Mouse (Mus musculus) B cell, adult 2 months (primary cell): ENCODE data around the gene Isca2.

Experiments
- DNase-seq, 2 experiments: peaks; one replicate each; pipeline ENCODE4 v3.0.0; 2022

Gene Isca2

DNA sequence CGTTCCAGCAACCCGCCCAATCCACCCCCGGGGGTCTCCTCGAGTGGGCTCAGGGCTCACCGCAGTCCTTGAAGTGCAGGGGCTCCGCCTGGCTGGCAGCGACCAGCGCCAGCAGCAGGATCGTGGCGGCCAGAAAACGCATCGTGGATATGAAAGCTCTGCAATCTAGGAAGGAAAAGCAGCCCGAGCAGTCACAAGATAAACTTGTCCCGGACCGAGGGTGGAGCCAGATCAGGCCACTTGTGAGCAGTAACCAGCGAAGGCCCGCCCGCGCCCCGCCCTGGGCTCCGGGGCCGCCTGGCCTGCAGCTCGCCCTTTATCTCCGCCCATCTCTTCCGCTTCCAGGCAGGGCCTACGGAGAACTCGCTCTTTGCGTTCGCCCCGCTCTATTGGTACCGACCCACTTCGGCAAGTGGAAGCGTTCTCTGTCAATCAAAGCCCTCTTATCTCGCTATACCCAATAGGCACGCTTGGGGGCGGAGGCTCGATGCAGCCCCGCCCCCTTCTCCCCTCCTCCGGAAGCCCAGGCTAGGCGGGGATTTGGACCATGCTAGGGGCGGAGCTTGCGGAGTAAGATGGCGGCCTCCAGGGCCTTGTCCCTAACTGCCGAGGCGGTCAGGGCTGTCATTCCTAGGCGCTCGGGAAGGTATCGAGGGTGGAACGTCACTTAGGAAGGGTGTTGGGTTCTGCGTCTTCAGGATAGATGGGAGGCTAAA, at the start of gene Isca2, which contains the start of gene Npc2:
Isca2 (plus strand) TSS at position 526 of the 716 bp plus-strand sequence.
Npc2 (minus strand) TSS at position 427 of the 716 bp plus-strand sequence.
- DNase-seq, result peak; percentile 94 to 95

DNA sequence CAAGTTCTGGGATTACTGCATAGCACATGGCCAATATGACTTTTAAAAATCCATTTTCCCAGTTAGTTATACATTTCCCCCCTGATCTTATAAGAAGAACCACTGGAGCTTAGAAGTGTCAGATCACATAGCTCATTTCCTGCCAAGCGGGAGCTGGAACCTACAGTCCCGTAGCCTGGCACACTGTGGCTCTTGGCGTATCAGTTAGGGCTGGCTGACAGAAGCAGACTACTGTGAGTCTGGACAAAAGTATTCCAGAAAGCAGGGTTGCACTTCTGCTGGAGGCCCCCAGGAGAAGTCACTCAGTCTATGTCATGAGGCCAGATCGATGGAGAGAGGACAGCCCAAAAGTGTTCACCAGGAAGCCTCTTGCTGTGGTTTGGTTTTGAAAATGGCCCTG, 46.7 kb upstream of the Isca2 start:
- no peak for DNase-seq

DNA sequence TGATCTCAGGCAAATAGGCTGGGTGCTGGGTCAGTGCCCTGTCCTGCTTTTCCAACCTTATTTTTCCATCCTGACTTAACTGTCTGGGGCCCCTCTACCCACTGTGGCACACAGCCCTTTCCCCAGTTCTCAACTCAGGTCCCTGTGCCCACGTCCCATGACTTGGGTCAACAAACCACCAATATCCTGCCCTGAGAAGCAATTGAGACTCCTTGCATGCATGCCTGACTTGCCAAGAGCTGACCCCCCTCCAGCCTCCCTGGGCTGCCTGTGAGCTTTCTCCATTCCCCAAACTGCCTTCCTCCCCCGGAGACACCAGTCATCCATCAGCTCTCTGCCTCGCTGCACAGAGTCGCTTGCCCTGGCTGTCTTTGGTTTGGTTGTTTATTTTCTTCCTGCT, 46.1 kb upstream of the Isca2 start:
- DNase-seq, result no peak

DNA sequence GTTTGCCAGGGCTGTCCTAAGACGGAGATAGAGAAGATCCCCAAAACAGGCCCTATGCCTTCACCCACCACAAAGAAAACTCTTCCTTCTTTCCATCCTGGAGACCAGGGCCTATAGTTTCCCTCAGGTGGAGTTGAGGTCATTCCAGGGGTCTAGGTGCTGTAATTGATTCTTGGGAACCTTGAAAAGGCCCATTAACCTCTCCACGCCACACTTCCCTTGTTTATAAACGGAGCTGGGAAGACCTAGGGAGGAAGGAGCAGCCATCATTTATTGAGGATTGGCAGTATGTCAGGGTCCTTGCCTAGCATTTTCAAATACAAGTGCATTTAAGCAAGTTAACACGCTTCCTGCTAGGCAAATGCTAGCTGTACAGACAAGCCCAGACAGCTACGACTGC, 45.6 kb upstream of the Isca2 start:
- no peak for DNase-seq

DNA sequence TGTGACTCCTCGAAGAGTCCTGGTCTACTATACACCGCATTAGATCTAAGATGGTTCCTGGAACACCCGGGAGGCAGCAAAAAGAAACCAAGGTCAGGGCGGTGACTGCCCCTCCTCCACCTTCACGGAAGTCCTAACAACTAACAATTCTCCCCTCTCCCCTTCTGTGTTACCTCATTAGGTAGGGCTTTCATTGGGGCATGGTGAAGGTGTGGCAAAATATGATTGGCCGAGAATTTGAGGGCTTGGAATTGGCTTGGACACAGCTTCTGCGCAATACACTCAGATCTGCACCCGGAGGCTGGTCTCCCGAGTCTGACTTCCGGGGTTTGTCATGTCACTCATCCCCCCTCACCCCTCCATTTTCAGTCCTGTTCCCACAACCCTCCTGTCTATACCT, 44.6 kb upstream of the Isca2 start:
- no peak for DNase-seq

DNA sequence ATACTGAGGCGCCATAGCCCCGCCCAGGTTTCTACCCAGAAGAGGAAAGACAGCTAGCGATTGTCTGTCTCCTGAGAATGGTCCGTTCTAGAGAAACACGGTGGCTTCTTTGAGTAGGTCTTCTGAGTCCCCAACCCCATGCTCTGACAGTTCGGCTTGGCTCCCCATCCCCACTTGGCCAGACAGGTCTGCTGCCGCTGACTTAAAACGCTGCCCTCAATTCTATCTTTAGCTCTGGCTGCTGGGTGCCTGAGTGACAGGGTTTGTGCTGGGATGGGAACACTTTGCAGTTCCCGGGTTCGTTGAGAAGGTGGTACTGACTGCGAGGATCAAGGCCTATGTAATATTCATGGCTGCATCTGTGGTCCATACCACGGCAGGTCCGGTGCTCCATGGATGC, 39.7 kb upstream of the Isca2 start:
- no peak for DNase-seq

DNA sequence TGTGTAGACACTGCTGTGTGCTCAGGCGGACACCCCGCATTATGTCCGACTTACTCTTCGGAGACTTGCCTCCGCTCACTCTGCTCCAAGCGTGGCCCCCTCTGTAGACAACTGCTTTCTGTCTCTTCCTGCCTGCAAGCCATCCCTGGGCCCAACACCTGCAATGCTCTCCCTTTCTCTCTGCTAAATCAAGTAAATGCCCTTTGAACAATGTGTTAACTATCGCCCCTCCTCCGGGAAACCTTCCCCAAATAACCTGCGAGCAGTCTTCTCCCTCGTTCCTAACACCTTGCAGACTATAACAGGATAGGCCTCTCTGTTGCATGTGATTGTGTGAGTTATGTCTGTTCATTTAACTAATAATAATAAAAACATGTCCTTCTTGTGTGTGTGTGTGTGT, 29.6 kb upstream of the Isca2 start:
- no peak for DNase-seq

DNA sequence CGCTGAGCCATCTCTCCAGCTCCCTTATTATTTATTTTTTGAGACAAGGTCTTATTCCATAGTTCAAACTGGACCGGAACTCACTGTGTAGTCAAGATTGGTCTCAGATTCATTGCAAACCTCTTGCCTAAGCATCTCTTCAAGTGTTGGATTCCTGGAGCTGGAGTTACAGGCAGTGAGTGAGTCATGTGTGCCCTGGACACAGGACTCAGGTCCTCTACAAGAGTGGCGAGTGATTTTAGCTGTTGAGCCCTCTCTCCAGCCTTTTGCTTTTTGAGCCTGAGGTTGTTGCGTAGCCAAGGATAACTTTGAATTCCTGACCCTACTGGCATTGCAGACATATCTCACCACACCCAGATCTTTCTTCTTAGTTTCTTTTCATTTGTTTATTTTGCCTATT, 27.4 kb upstream of the Isca2 start:
- no peak for DNase-seq

DNA sequence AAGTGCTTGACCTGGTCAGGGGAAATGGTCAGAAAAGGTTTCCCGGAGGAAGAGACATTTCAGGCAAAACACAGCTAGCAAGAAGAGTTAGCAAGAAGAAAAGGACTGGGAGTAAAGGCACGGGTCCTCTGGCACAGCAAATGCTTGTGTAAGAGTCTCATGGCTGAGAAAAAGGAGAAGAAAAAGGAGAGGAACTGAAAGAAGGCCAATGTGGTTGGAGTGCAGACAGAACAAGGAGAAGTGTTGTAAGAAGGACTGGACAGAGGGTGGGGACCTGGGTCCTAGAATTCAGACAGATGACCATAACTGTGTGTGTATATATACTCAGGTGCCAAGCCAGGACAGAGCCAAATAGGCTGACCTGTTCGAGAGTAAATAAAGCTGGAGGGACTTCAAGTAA, 24.9 kb upstream of the Isca2 start:
- no peak for DNase-seq

DNA sequence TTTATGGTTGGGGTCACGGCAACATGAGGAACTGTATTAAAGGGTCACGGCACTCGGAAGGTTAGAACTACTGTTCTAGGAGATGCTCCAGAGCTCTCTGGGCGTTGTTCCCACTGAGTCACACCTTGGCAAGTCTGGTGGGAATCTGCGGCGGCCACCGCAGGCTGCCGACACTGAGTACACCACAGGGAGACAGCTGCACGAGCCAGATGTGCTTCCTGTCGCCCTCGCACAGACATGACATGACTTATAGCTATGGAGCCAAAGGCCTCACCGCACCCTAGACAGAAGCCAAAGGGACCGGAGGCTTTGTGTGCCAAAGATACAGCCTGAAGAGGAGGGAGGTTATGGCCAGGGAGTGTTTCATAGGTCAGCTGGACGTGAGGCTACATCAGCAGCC, 22.4 kb upstream of the Isca2 start:
- peak in 1 of 2 experiments; percentile 7 for DNase-seq

DNA sequence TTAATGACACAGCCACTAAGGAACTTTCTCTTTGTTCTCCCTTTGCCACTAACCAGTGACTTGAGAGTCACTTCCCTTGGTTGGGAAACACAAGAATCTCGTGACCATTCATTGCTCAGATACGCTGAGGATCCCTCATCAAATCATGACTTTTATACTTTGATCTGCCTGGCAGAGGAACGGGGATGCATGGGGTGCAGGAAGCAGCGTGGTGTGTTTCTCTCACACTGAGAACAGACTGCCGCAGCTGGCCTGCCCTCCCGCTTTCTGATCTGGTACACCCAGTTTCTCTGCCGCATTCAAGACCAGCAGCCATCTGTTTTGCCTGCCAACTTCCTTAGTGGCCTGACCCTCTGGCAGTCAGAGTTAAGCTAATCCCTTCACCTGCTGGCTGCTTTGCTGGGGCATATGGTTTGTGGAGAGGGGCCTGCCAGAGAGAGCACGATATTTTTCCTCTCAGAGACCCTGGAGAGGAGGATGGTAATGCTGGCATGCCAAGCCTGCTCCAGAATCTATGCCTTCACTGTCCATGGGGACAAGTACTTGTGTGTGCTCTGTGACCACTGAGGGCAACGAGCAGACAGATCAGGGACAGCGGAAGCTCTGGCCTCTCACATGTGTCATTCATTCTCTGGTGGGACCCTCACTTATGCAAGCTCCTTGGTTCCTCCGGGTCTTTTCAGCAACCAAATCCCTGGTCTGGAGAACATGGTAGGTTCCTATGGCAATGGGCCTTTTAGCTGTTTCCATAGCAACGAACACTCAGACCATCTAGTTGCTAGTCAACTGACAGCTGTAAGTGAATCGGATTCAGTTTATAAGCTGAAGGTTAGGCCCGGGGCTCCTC, 20.7 kb upstream of the Isca2 start:
- DNase-seq, result no peak

DNA sequence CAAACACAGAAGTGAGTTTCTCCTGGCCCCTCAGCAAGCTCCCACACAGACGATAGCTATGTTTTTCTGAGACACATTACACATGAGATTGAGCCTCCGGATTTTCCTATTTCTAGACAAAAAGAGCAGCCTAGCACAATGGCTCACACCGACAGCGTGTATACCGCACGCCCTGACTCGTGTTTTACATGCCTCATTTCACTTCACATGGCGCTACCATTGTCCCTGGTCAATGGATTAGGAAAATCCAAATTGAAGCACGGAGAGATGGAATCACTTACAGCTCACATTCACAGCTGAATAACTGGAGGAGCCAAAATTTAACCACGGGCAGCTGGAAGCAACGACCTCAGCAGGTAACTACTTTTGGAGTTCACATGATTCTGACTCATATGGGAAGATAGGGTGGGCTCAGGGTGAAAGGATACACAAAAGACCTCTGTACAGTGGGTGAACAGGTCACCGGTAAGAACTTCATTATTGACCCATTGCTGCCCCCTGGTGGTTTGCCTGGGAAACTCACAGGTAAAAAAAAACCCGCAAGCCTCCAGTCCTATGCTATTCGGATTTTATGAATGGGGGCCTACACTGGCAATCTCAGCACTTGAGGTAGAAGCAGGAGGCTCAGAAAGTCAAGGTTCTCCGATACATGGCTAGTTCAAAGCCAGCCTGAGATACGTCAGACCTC, 17.9 kb upstream of the Isca2 start:
- peak; percentile 86 for DNase-seq

DNA sequence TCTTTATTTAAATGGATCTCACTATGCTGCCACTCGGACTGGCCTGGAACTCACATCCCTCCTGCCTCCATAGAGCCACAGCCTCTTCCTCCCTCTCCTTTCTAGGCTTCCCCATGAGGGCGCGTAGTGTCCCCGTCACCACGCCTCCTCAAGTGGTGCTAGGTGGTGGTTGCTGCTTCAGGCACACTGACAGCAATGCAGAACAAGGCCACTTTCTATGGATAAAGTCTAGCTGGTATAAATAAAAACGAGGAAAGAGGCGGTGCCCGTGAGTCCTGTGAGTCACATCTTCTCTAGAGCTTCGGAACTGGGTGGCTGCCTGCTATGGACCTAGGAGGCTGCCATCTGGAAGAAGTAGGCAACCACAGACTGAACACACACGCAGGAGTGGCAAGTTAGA, 17.0 kb upstream of the Isca2 start:
- no peak for DNase-seq

DNA sequence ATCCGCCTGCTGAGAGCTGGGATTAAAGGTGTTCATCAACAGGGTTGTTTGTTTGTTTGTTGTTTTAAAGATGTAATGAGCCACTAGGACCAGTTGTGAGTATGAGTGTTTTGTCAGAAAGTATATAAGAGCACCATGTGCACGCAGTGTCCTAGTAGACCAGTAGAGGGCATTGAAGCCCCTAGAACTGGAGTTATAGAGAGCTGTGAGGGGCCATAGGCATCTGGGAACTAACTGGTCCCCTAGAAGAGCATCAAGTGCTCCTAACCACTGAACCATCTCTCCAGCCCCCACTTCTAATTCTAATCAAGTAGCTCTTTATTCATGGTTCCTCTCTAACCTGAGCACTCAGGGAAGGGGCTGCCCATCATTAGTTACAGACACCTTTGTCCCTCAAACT, 14.0 kb upstream of the Isca2 start:
- DNase-seq, result peak; percentile 25 to 28

DNA sequence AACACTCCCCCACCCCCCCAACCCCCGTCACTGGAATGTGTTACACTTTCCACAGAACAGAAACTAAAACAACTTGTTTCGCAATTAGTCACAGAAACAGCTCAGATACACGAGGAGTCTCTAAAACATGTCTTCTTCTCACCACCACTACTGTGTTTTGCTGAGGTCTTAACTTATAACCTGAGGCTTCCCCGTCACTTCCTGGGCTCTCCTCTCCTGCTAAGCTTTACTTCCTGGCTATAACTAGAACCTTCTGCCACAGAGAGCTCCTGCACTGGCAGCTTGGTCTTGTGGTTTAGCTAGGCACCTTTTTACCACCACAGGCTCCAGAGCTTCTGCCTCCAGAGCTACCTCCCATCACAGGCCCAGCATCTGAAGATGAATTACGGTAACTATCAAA, 10.5 kb upstream of the Isca2 start:
- DNase-seq, result no peak

DNA sequence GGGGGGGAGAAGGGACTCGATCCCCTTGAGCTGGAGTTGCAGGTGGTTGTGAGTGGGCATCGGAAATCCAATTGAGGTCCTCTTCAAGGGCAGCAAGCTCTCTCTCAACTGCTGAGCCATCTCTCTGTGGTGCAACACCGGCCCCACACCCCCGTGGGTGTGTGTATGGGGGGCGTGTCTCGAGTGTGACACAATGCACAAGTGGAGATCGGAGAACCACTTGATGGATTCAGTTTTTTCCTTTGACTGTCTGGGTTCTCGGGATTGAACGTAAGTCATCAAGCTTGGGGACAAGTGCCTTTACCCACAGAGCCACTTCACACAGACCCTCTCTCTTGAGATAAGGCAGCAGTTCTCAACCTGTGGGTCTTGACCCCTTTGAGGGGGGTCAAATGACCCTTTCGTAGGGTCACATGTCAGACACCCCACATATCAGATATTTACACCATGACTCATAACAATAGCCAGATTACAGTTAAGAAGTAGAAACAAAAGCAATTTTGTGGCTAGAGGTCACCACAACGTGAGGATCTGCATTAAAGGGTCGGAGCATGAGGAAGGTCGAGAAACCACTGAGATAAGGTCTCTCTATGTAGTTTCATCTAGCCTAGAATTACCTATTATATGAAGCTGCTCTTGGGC, 9.4 kb upstream of the Isca2 start:
- DNase-seq, result no peak

DNA sequence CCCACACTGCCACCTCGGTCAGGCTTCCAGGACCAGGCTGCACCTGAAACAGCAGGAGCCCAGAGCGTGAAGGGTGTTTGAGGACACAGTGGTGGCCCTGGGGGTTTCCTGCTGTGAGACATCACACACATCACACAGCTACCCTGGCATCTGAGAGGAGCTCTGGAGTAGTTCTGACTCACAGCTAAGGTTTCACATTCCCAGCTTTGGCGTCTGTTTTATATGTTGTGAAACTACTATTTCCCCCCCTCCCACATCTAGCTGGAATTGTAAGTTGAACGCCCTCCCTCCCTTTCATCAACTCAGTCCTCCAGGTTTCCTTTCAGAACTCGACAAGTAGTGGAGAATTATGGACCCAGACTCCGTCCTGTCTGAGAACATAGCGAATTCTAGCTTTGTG, 8.3 kb upstream of the Isca2 start:
- no peak for DNase-seq

DNA sequence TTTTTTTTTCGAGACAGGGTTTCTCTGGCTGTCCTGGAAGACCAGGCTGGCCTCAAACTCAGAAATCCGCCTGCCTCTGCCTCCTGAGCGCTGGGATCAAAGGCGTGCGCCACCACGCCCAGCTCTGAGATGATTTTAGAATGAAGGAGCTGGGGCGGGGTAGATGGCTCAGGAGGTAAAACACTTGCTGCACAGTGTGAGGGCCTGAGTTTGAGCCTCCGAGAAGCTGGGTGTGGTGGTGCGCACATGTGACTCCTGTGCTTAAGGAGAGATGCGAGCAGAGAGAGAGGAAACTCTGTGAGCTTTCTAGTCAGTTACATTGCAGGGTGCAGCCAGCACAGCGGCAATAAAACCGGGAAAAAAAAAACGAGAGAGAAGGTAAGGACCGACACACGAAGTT, 7.5 kb upstream of the Isca2 start:
- DNase-seq, result no peak

DNA sequence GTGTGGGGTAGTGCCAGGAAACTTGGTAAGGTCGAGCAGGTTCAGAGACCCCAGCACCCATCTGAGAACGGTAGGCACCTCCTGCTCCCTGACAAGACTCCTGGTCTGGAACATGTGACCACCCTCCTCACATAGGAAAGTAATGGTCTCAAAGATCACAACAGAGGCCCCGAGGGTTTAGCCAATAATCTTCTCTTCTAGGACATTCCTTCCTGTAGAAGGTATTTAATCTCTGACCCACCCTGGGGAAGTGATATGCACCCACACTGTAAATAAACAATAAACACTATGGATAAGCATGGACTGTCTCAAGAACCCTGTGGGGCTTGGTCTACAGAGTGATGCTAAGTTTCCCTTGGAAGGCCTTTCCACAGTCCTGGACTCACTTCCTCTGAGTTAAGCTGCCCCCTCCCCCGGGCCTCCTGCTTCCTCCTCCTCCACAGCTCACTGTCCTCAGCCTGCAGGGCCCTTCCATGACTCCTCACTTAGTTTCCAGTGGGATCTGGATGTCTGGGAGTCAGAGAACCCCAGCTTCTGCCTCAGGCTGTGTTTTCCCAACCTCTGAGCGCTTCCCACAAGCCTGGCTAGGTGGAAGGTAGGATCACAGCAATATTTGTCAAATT, 6.8 kb upstream of the Isca2 start:
- DNase-seq, result no peak

DNA sequence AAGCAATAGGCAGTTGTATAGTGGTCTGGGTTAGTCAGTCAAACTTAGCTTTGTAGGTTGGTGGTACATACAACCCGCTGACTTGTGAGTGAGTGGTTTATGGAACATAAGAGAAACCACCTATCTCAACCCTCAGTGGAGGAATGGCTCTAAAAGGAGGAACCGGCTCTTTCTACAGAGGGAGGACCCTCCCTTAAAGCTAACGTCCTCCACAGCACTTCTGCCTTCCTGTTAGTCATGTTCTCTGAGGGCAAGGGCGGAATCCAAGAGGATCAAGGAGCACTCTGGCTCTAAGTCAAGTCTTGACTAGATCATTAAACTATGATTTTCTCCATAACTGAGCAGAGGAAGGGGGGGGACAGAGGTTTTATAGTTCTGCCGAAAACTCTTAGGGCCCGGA, 5.5 kb upstream of the Isca2 start:
- no peak for DNase-seq

DNA sequence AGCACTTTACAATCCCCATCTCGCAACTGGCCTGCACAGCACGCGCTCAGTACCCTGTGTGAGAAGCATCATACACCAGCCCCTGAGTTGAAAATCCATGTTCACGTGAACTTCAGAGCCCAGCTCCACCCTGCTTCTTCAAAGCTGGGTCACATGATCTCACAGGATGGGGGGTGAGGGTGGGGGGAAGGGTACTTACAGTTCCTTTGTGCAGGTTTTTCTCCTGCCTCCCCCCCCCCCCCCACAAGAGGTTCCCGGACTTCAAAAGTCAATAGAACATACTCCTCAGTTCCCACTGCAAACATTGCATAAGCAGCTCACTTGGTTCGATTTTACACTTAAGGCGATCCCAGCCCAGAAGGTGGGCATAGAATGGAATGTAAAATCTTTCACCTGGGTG, 3.4 kb upstream of the Isca2 start:
- no peak for DNase-seq

DNA sequence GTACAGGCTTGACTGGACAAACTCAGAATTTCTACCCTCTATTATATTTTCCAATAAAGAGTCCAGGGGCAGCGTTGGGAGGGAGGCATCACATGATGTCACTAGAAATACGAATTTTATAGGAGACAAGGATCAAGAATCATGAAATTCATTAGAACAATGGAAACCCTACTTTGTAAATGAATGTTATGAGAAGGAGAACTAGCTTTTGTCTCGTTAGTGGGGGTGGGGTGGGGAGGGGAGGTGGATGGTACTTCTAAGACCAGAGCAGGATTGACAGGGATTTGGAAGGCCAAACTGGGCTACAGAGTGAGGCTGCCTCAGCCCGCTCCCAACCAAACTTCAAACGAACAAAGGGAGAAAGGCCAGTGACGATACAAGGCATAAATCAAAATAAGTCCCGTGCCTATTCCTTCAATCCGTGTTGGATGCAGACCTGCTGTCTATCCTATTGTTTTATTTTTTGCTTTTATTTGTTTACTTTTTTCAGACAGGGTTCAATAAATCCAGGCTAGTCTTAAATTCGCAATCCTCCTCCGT, 1.0 kb upstream of the Isca2 start:
- DNase-seq, result no peak

DNA sequence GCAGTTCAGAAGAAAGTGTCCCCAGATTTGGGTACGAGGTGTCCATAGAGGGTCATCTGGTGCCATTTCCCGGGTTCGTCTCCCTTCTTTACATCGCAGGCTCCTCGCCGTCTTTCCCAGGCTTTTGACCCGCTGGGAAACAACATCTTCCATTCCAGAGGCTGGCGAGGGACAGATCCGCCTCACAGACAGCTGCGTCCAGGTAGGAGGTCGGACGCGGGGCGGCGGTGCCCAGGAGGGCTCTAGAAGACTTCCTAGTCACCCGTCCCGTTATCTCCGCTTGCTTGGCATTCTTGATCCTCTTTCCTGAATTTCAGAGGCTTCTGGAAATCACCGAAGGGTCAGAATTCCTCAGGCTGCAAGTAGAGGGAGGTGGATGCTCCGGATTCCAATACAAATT, 425 bp downstream of the Isca2 start:
- DNase-seq, result no peak
